Mouse (Mus musculus) midbrain, embryonic 16.5 days (tissue): ENCODE measurements at regions not wholly inside any gene's neighbourhood (a gene's known extent, or its start where the extent isn't known, plus 50 kb on each side); places are given as distances from the start of the nearest gene placed in this dataset.
"Not testable (repeated sequence)": the region's sequence is repeated elsewhere in the genome, so short reads cannot be mapped to it uniquely, and the experiment has no call there.

Experiments used
- ATAC-seq: fragments of 200-750 bp; cut with Nextera tagmentation; 2 replicates; pipeline ENCODE4 v1.8.0; 2017; ENCODE audit warnings: moderate TSS enrichment
- H3K27ac ChIP-seq: fragments of 300-500 bp; sonication (generic); 2 replicates; pipeline ENCODE4 v1.5.1; 2014; ENCODE audit warnings: mild to moderate bottlenecking, low read length, mixed read lengths
- H3K27me3 ChIP-seq: fragments of 300-500 bp; sonication (generic); 2 replicates; pipeline ENCODE4 v1.6.1; 2014; ENCODE audit warnings: low read depth, low read length, mixed read lengths; ENCODE audit not compliant: control insufficient read depth, insufficient read depth
- H3K36me3 ChIP-seq: fragments of 300-500 bp; sonication (generic); 2 replicates; pipeline ENCODE4 v1.6.1; 2014; ENCODE audit warnings: mild to moderate bottlenecking, low read length, moderate library complexity, mixed read lengths; ENCODE audit not compliant: control insufficient read depth, insufficient read depth
- H3K4me1 ChIP-seq: fragments of 300-500 bp; sonication (generic); 2 replicates; pipeline ENCODE4 v1.6.1; 2014; ENCODE audit warnings: mild to moderate bottlenecking, low read length, mixed read lengths; ENCODE audit not compliant: control insufficient read depth, insufficient read depth
- H3K4me2 ChIP-seq: fragments of 300-500 bp; sonication (generic); 2 replicates; pipeline ENCODE4 v1.6.1; 2014; ENCODE audit warnings: mild to moderate bottlenecking, low read length, mixed read lengths
- H3K4me3 ChIP-seq: fragments of 300-500 bp; sonication (generic); 2 replicates; pipeline ENCODE4 v1.5.1; 2014; ENCODE audit warnings: low read depth, mild to moderate bottlenecking, low read length, moderate library complexity, mixed read lengths
- H3K9ac ChIP-seq: fragments of 300-500 bp; sonication (generic); 2 replicates; pipeline ENCODE4 v1.6.1; 2014; ENCODE audit warnings: low read depth, low read length, mixed read lengths
- H3K9me3 ChIP-seq: fragments of 300-500 bp; sonication (generic); replicated peaks from 2 replicates; pipeline ENCODE4 v1.6.1; 2014; ENCODE audit warnings: mild to moderate bottlenecking, low read length, mixed read lengths; ENCODE audit not compliant: control insufficient read depth, poor library complexity, severe bottlenecking
- WGBS: fragments of 180-500 bp; shearing (Covaris S2); extraction: QIAGEN DNeasy Blood & Tissue Kit; methylation state at CpG from one replicate; pipeline ENCODE4 v1.1.7; 2014; 5-methylcytosine and 5-hydroxymethylcytosine counted together

DNA sequence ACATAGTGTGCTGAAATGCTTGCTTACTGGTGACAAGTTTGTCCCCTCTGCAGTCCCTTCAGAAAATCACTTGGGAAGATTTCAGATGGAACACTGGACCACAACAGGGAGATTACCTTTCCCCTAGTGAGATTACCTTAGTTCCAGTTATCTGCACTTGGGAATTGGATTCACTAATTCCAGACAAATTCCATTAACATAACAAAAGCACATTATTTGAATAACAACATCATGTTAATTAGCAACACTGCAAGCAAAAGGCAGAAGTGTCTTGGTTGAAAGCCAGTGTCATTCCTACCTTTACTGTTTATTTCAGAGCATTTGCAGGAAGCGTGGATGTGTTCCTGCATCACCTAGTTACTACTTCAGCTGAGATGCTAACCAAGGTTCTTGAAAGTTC is 355.6 kb downstream of the Impad1 start:
- Histone ChIP-seq H3K4me2 (no peak overlapping the region), H3K27me3 (no peaks in the 10 kb centered on the region), H3K4me3 (no peak overlapping the region), H3K36me3 (no peaks in the 10 kb centered on the region), H3K9ac (no peak overlapping the region), H3K4me1 (no peaks in the 10 kb centered on the region), H3K9me3 (no peaks in the 10 kb centered on the region), H3K27ac (no peak overlapping the region)
- ATAC-seq = no peak
- 63% methylated on average over 1 of the region's 1 CpGs for WGBS

DNA sequence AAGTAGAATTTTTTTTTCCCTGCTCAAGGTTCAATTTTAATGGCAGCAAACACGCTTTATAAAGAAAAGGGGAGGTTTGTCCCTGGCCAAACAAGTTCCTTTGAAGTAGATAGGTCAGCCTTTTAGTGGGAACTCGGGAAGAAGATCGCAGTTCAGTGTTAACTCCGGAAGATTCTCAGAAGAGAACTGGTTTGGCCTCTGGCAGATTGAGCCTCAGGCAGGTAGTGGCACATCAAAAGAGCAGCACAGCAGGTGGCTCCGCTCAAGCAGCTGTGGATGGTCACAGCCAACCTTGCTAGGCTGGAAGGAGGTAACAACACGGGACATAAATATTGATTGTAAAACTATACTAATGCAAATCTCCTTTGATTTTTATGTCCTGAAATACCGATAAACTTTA is 347.2 kb upstream of the Sdr16c6 start:
- not testable (repeated sequence) for H3K4me3 ChIP-seq, H3K27me3 ChIP-seq, H3K4me1 ChIP-seq, H3K9ac ChIP-seq, H3K4me2 ChIP-seq, H3K9me3 ChIP-seq, H3K27ac ChIP-seq, H3K36me3 ChIP-seq, ATAC-seq
- WGBS = 46% methylated on average over 7 of the region's 7 CpGs

DNA sequence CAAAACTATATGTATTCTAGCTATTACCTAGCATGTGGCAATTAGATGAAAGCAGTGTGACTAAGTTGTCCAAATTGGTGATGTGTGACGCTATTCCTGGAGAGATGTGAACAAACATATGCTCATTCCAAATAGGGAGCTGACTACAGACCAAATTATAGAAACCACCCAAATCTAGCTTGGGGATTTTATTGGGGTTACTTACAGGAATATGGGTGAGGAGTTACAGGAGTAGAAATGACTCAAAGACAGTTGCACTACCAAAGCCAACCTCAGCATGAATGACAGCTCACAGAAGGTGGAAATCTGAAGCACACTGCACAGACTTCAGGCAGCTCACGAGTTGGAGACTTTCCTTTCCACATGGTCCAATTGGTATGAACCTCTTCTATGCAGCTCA is 326.5 kb upstream of the Sdr16c6 start:
- no peaks in the 10 kb centered on the region for H3K9me3 ChIP-seq
- no peaks in the 10 kb centered on the region for H3K27me3 ChIP-seq
- no peak overlapping the region for H3K4me3 ChIP-seq
- no peak overlapping the region for H3K9ac ChIP-seq
- no peak for ATAC-seq
- H3K4me2 ChIP-seq = no peak overlapping the region
- WGBS = 76% methylated on average over 2 of the region's 2 CpGs
- no peaks in the 10 kb centered on the region for H3K36me3 ChIP-seq
- H3K4me1 ChIP-seq = no peaks in the 10 kb centered on the region
- H3K27ac ChIP-seq = no peak overlapping the region

DNA sequence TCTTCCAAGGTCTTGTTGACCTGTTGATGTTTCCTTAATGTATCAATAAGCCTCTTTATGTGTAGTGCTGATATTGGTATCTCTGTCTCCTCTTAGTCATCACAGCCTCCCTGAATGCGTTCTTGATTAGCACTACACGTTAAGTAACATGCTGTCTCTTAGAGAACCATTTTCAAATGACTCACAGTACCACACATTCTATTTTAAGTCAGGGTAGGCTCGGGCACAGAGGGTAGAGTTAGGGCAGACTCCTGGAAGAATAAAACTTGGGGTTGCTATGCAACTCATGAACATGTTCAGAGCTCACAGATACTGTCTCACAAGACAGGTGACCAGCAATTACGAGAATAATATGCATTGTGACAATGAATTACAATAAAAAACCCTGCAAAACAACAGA is 320.1 kb upstream of the Sdr16c6 start:
- no peak overlapping the region for H3K27ac ChIP-seq
- H3K4me1 ChIP-seq = no peaks in the 10 kb centered on the region
- no peak overlapping the region for H3K4me3 ChIP-seq
- no peaks in the 10 kb centered on the region for H3K9me3 ChIP-seq
- no peak overlapping the region for H3K9ac ChIP-seq
- 83% methylated on average over 4 of the region's 4 CpGs for WGBS
- H3K4me2 ChIP-seq = no peak overlapping the region
- no peaks in the 10 kb centered on the region for H3K36me3 ChIP-seq
- H3K27me3 ChIP-seq = no peaks in the 10 kb centered on the region
- ATAC-seq = no peak

DNA sequence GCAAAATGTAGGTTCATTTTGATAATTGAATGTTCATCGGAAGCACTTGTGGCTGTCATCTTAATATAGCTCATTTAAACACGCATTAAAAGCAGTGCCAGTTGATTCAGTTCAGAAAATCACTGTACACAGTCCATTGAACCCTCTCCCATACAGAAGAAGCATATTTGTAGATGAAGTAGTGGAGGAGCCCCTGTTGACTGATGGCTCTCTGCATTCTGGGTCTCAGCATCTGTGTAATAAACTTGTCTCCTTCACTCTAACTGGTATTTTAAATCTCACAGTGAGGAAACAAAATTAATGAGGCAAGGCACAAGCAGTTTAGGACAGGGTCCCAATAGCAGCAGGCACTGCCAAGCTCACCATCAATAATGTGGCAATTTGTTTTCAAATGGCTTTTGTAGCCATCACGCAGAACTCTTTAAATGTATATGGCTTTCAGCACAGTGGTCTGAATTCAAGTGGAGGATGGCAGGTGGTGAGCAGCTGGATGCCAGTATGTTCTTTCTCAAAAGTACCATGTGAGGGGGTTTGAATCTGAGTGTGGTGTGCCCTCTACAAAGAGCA is 302.8 kb upstream of the Sdr16c6 start:
- Histone ChIP-seq H3K27ac (no peak overlapping the region), H3K4me3 (no peak overlapping the region), H3K9me3 (no peaks in the 10 kb centered on the region), H3K9ac (no peak overlapping the region), H3K36me3 (no peaks in the 10 kb centered on the region), H3K4me2 (no peak overlapping the region), H3K27me3 (no peaks in the 10 kb centered on the region), H3K4me1 (no peaks in the 10 kb centered on the region)
- 90% methylated on average over 3 of the region's 3 CpGs for WGBS
- no peak for ATAC-seq

DNA sequence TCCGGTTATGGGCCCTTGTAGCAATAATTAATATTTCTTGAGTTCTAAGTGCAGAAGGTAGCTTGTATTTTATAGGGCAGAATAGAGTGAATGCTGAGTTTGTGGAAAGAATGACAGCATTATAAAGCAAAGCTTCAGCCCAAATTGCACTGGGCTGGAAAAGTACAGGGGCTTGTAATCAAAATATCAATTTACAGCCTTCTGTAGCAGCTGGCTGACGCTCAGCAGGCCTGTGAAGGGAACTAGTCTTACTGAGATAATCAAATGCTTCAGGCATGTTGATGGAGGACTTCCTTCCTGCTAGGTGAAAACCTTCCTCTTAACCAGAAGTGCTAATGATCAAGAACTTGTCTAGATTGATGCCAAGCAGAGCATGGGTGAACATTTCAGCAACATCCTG is 257.9 kb upstream of the Sdr16c6 start:
- no peaks in the 10 kb centered on the region for H3K4me1 ChIP-seq
- no peak for ATAC-seq
- no peaks in the 10 kb centered on the region for H3K27me3 ChIP-seq
- WGBS = 76% methylated on average over 2 of the region's 2 CpGs
- H3K9me3 ChIP-seq = no peaks in the 10 kb centered on the region
- H3K4me3 ChIP-seq = no peak overlapping the region
- H3K4me2 ChIP-seq = no peak overlapping the region
- no peak overlapping the region for H3K27ac ChIP-seq
- H3K36me3 ChIP-seq = no peaks in the 10 kb centered on the region
- no peak overlapping the region for H3K9ac ChIP-seq

DNA sequence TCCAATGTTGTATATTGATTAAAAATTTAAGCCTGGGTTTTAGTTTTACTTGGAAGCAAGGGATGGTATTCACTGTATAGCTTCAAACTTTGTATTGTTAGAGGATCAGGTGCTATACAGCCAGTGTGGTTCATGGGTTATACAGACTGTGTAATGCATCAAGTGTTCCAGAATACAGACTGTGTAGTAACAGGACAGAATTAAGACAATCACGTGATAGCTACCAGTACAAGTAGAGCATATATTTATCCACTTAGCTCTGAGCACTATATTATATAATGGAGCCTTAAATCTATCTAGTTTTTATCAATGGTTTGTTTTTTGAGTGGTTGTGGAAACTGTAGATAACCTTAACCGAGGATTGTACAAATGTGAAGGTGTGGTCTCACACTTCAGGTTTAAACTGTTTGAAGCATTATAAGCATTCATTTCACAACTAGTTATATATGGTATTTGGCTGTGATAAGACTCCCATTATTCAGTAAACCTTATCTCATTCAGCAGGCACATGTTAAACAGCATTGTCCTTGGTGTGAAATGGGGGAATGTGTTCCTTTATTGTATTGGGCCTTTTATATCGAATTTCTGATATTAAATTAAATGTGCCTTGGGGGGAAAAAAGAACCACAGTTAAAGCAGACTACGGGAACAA is 256.3 kb upstream of the Sdr16c6 start:
- no peak overlapping the region for H3K4me3 ChIP-seq
- ATAC-seq = no peak
- 79% methylated on average over 4 of the region's 4 CpGs for WGBS
- H3K27me3 ChIP-seq = no peaks in the 10 kb centered on the region
- no peaks in the 10 kb centered on the region for H3K4me1 ChIP-seq
- H3K9ac ChIP-seq = no peak overlapping the region
- H3K9me3 ChIP-seq = no peaks in the 10 kb centered on the region
- H3K36me3 ChIP-seq = no peaks in the 10 kb centered on the region
- H3K27ac ChIP-seq = no peak overlapping the region
- H3K4me2 ChIP-seq = no peak overlapping the region

DNA sequence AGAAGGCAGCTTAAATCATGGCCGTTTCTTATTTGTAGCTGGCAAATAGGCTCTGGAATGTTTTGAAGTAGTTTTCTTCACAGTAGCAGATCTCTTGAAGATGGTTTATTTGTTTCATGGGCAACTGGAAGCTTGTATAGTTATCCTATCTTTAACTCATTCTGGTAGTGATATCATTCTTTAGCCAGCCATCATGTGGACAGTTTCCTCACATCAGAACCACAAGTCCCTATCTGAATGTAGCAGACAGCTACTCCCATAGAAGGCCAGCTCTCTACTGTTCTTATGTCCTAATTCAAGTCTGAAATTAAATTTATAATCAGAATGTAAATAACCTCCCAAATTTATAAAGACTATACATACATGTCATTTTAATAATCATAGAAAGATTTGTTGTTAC is 253.8 kb upstream of the Sdr16c6 start:
- no peak for ATAC-seq
- H3K4me2 ChIP-seq = no peak overlapping the region
- no peaks in the 10 kb centered on the region for H3K27me3 ChIP-seq
- no peaks in the 10 kb centered on the region for H3K9me3 ChIP-seq
- H3K4me3 ChIP-seq = no peak overlapping the region
- H3K36me3 ChIP-seq = no peaks in the 10 kb centered on the region
- H3K9ac ChIP-seq = no peak overlapping the region
- H3K27ac ChIP-seq = no peak overlapping the region
- no peaks in the 10 kb centered on the region for H3K4me1 ChIP-seq
- WGBS = 86% methylated on average over 1 of the region's 1 CpGs

DNA sequence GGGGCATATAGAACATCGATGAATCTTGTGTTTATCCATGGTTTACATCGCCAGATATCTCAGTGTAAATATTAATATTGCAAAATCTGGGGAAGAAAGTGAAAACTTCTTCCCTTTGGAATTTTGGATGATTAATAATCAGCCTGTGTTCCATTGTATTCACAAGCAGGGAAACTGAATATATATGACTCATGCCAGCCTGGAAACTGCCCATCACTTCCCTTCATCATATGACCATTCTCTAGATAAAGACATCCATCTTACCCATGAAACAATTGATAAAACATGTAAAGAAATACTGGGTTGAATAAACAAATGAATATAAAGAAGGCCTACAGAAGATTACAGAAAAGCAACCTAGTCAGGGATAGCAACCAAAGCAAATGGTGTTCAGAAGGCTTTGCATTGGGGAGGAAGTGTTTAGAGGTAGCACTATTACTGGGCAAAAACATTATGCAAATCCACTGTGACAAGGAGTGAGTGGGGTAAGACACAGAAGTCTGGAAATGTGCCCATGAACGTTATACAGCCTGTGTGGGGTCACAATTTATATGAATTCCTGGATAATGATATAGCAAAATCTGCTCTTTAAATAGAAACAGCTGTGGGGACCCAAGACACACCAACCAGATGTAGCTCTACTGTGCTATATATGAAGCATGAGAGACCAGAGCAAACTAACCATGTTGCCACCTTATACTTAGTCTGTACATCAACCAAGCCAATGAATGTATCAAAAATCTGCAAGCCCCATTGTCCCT is 238.5 kb upstream of the Sdr16c6 start:
- Histone ChIP-seq H3K4me3 (no peak overlapping the region), H3K36me3 (no peaks in the 10 kb centered on the region), H3K27me3 (no peaks in the 10 kb centered on the region), H3K9ac (no peak overlapping the region), H3K27ac (no peak overlapping the region), H3K4me1 (no peaks in the 10 kb centered on the region), H3K9me3 (no peaks in the 10 kb centered on the region), H3K4me2 (no peak overlapping the region)
- 84% methylated on average over 3 of the region's 3 CpGs for WGBS
- ATAC-seq = no peak
